Mouse (Mus musculus): Measurements from ENCODE around the gene Tmcc2. TPM values are rescaled to one million over a fixed set of nuclear protein-coding genes. Genes with fewer than 3 reads are reported as not detected.
A peak's percentile ranks its signal among the peaks of the same experiment; 100 is the strongest.

The Tmcc2 gene
- polyA plus RNA-seq, 1 experiment from 2014 or later, result 11.1 TPM

GRCm38 (mm10) chr1:132342518-132342917 lies 48.6 kb downstream of the Tmcc2 start:
- H3K27ac ChIP-seq (ENCODE audit: low read depth, low read length), result no peak overlapping the region
- no peak for ATAC-seq (ENCODE audit: low FRiP score)
- H3K36me3 ChIP-seq (ENCODE audit: control insufficient read depth, insufficient read depth, low read length), result no peaks in the 10 kb centered on the region
- H3K4me1 ChIP-seq (ENCODE audit: control insufficient read depth, insufficient read depth, low read length), result peaks cover 6% of the 10 kb centered on the region
- H3K4me2 ChIP-seq, result no peak overlapping the region
- 65% methylated on average over 3 of the region's 3 CpGs for WGBS
- no peaks in the 10 kb centered on the region for H3K27me3 ChIP-seq (ENCODE audit: control insufficient read depth, insufficient read depth, low read length)
- no peak for DNase-seq (ENCODE audit: low spot score, missing footprints)
- H3K9ac ChIP-seq (ENCODE audit: low read length), result no peak overlapping the region
- no peak overlapping the region for H3K4me3 ChIP-seq (ENCODE audit: low read depth, low read length)
- H3K9me3 ChIP-seq (ENCODE audit: control insufficient read depth, low read length), result no peaks in the 10 kb centered on the region

- WGBS, result 69% methylated on average over 5 of the region's 5 CpGs
- Histone ChIP-seq H3K4me3 (ENCODE audit: low read depth, low read length) (no peak overlapping the region), H3K9ac (ENCODE audit: low read length) (no peak overlapping the region), H3K9me3 (ENCODE audit: control insufficient read depth, low read length) (no peaks in the 10 kb centered on the region), H3K4me1 (ENCODE audit: control insufficient read depth, insufficient read depth, low read length) (peaks cover 12% of the 10 kb centered on the region), H3K27ac (ENCODE audit: low read depth, low read length) (no peak overlapping the region), H3K4me2 (no peak overlapping the region), H3K36me3 (ENCODE audit: control insufficient read depth, insufficient read depth, low read length) (no peaks in the 10 kb centered on the region), H3K27me3 (ENCODE audit: control insufficient read depth, insufficient read depth, low read length) (no peaks in the 10 kb centered on the region)
- ATAC-seq (ENCODE audit: low FRiP score) (no peak), DNase-seq (ENCODE audit: low spot score, missing footprints) (no peak)
Observed at GRCm38 (mm10) chr1:132341731-132342501, 49.2 kb downstream of the Tmcc2 start.

GRCm38 (mm10) chr1:132338027-132338660 lies 52.9 kb downstream of the Tmcc2 start:
- DNase-seq (ENCODE audit: low spot score, missing footprints) (no peak), ATAC-seq (ENCODE audit: low FRiP score) (no peak)
- no peak overlapping the region for H3K4me3 ChIP-seq (ENCODE audit: low read depth, low read length)
- no peak overlapping the region for H3K9ac ChIP-seq (ENCODE audit: low read length)
- 36% methylated on average over 7 of the region's 8 CpGs for WGBS
- H3K9me3 ChIP-seq (ENCODE audit: control insufficient read depth, low read length), result no peaks in the 10 kb centered on the region
- H3K36me3 ChIP-seq (ENCODE audit: control insufficient read depth, insufficient read depth, low read length), result no peaks in the 10 kb centered on the region
- no peak overlapping the region for H3K4me2 ChIP-seq
- peaks cover 47% of the 10 kb centered on the region for H3K4me1 ChIP-seq (ENCODE audit: control insufficient read depth, insufficient read depth, low read length)
- no peak overlapping the region for H3K27ac ChIP-seq (ENCODE audit: low read depth, low read length)
- no peaks in the 10 kb centered on the region for H3K27me3 ChIP-seq (ENCODE audit: control insufficient read depth, insufficient read depth, low read length)

- no peak overlapping the region for H3K4me3 ChIP-seq (ENCODE audit: low read depth, low read length)
- H3K9me3 ChIP-seq (ENCODE audit: control insufficient read depth, low read length), result no peaks in the 10 kb centered on the region
- H3K36me3 ChIP-seq (ENCODE audit: control insufficient read depth, insufficient read depth, low read length), result peaks cover 7% of the 10 kb centered on the region
- ATAC-seq (ENCODE audit: low FRiP score) (no peak), DNase-seq (ENCODE audit: low spot score, missing footprints) (no peak)
- no peaks in the 10 kb centered on the region for H3K27me3 ChIP-seq (ENCODE audit: control insufficient read depth, insufficient read depth, low read length)
- no peak overlapping the region for H3K4me2 ChIP-seq
- H3K9ac ChIP-seq (ENCODE audit: low read length), result no peak overlapping the region
- WGBS, result 70% methylated on average over 6 of the region's 6 CpGs
- H3K4me1 ChIP-seq (ENCODE audit: control insufficient read depth, insufficient read depth, low read length), result peaks cover 59% of the 10 kb centered on the region
- no peak overlapping the region for H3K27ac ChIP-seq (ENCODE audit: low read depth, low read length)
Observed at GRCm38 (mm10) chr1:132336921-132337320, 54.2 kb downstream of the Tmcc2 start.

- Histone ChIP-seq H3K9ac (ENCODE audit: low read length) (peak overlapping the region; percentile 34; the same call in 1 of the 2 replicates), H3K9me3 (ENCODE audit: control insufficient read depth, low read length) (no peaks in the 10 kb centered on the region), H3K27ac (ENCODE audit: low read depth, low read length) (peak overlapping the region; percentile 89), H3K36me3 (ENCODE audit: control insufficient read depth, insufficient read depth, low read length) (peaks cover 19% of the 10 kb centered on the region), H3K4me1 (ENCODE audit: control insufficient read depth, insufficient read depth, low read length) (peaks cover 74% of the 10 kb centered on the region), H3K27me3 (ENCODE audit: control insufficient read depth, insufficient read depth, low read length) (no peaks in the 10 kb centered on the region), H3K4me3 (ENCODE audit: low read depth, low read length) (no peak overlapping the region), H3K4me2 (no peak overlapping the region)
- ATAC-seq (ENCODE audit: low FRiP score), result no peak
- WGBS, result 35% methylated on average over 12 of the region's 12 CpGs
- peak; percentile 90 for DNase-seq (ENCODE audit: low spot score, missing footprints)
Observed at GRCm38 (mm10) chr1:132335378-132335965, 55.6 kb downstream of the Tmcc2 start.

DNA sequence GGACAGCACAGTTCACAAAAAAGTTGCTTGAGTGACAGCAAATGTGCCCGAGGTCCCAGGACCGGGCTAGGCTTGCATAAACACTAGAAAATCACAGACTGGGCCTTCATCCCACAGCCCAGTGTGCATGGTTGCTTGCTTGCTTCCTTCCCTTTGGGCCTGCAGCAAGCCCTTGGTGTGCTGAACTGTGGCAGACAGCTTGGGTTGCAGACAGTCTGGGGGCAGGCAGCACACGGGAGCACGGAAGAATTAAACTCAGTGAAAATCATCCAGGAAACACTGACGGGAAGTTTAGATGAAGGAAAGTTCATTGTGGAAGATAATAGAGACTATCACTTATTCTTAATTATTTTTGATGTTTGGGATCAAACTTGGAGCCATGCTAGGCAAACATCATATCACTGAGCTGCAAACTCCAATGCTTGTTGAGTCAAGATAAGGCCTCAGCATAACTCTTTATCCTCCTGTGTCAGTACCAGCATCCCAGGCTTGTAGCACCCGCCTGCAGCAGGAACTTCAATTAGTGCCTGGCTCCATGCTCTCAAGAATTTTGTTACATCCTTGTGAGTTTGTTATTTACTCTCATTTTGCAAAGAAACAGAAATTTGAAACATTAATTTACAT lies 56.8 kb downstream of the Tmcc2 start:
- Histone ChIP-seq H3K27me3 (ENCODE audit: control insufficient read depth, insufficient read depth, low read length) (no peaks in the 10 kb centered on the region), H3K4me1 (ENCODE audit: control insufficient read depth, insufficient read depth, low read length) (peaks cover 86% of the 10 kb centered on the region), H3K9ac (ENCODE audit: low read length) (0 out of 2 replicates have a peak overlapping the region, but pooled peaks have one; percentile 25), H3K9me3 (ENCODE audit: control insufficient read depth, low read length) (no peaks in the 10 kb centered on the region), H3K4me3 (ENCODE audit: low read depth, low read length) (no peak overlapping the region), H3K4me2 (peak overlapping the region; percentile 16; the same call in 1 of the 2 replicates), H3K36me3 (ENCODE audit: control insufficient read depth, insufficient read depth, low read length) (peaks cover 27% of the 10 kb centered on the region), H3K27ac (ENCODE audit: low read depth, low read length) (peak overlapping the region; percentile 89)
- 13% methylated on average over 6 of the region's 6 CpGs for WGBS
- peak; percentile 91 for DNase-seq (ENCODE audit: low spot score, missing footprints)
- ATAC-seq (ENCODE audit: low FRiP score), result peak; percentile 31; the same call in 1 of the 2 replicates

DNA sequence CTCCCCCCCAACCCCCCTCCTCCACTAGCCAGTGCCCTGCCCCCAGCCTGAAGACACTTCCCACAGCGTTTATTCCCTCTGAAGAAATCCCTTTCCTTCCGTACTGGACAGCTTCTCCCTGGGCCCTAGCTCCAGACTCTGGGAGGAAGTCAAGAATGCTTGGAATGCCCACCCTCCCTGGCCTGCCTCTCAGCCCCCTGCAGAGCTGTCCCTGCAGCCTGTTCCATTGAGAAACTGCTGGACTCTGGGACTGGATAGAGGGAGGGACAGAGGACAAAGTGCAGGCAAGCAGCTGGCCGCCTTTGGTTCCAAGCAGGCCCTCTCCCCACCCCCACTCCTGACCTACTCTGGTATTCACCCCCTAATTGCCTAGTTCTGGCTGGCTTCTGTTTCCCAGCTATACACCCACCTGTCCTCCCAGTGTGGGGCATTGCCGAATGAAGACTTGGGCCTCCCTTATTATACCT lies 57.4 kb downstream of the Tmcc2 start:
- H3K27me3 ChIP-seq (ENCODE audit: control insufficient read depth, insufficient read depth, low read length), result no peaks in the 10 kb centered on the region
- peak overlapping the region; percentile 89 for H3K27ac ChIP-seq (ENCODE audit: low read depth, low read length)
- DNase-seq (ENCODE audit: low spot score, missing footprints) (peak; percentile 96), ATAC-seq (ENCODE audit: low FRiP score) (peak; percentile 88)
- WGBS, result 2% methylated on average over 4 of the region's 4 CpGs
- H3K4me1 ChIP-seq (ENCODE audit: control insufficient read depth, insufficient read depth, low read length), result peaks cover 89% of the 10 kb centered on the region
- no peaks in the 10 kb centered on the region for H3K9me3 ChIP-seq (ENCODE audit: control insufficient read depth, low read length)
- 0 out of 2 replicates have a peak overlapping the region, but pooled peaks have one; percentile 25 for H3K9ac ChIP-seq (ENCODE audit: low read length)
- H3K36me3 ChIP-seq (ENCODE audit: control insufficient read depth, insufficient read depth, low read length), result peaks cover 30% of the 10 kb centered on the region
- no peak overlapping the region for H3K4me3 ChIP-seq (ENCODE audit: low read depth, low read length)
- H3K4me2 ChIP-seq, result peak overlapping the region; percentile 16; the same call in 1 of the 2 replicates

DNA sequence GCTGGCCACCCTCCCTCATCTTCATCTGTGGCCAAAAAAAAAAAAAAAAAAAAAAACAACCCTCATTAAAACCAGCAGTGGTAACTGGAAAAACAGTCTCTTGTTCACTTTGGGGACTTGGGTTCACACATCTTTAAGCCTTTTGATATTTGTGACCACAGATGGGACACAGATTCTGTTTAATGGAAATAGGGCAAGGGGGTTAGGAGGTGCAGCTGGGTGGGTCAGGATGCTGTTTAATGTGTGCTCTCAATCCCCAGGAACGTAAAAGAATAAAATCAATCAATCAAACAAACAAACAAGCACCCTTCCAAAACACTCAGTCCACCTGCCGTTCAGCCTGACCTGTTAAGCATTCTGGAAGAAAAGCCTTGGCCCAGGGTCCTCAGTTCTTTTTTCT lies 57.9 kb downstream of the Tmcc2 start:
- Histone ChIP-seq H3K27me3 (ENCODE audit: control insufficient read depth, insufficient read depth, low read length) (no peaks in the 10 kb centered on the region), H3K4me2 (no peak overlapping the region), H3K9me3 (ENCODE audit: control insufficient read depth, low read length) (no peaks in the 10 kb centered on the region), H3K4me1 (ENCODE audit: control insufficient read depth, insufficient read depth, low read length) (peaks cover 94% of the 10 kb centered on the region), H3K27ac (ENCODE audit: low read depth, low read length) (peak overlapping the region; percentile 89), H3K36me3 (ENCODE audit: control insufficient read depth, insufficient read depth, low read length) (peaks cover 35% of the 10 kb centered on the region), H3K4me3 (ENCODE audit: low read depth, low read length) (no peak overlapping the region), H3K9ac (ENCODE audit: low read length) (0 out of 2 replicates have a peak overlapping the region, but pooled peaks have one; percentile 27)
- 2% methylated on average over 2 of the region's 2 CpGs for WGBS
- ATAC-seq (ENCODE audit: low FRiP score) (no peak), DNase-seq (ENCODE audit: low spot score, missing footprints) (no peak)

Measured in midbrain, embryonic 11.5 days (tissue).